Mouse (Mus musculus) frontal cortex, adult (tissue): ENCODE data around the gene Mbd3.

Source experiments
- ATAC-seq: cut with Nextera tagmentation; 2 replicates; pipeline ENCODE4 v1.9.2; 2017; ENCODE audit warnings: mild to moderate bottlenecking, moderate library complexity, mixed read lengths; ENCODE audit not compliant: low TSS enrichment

The Mbd3 gene

DNA sequence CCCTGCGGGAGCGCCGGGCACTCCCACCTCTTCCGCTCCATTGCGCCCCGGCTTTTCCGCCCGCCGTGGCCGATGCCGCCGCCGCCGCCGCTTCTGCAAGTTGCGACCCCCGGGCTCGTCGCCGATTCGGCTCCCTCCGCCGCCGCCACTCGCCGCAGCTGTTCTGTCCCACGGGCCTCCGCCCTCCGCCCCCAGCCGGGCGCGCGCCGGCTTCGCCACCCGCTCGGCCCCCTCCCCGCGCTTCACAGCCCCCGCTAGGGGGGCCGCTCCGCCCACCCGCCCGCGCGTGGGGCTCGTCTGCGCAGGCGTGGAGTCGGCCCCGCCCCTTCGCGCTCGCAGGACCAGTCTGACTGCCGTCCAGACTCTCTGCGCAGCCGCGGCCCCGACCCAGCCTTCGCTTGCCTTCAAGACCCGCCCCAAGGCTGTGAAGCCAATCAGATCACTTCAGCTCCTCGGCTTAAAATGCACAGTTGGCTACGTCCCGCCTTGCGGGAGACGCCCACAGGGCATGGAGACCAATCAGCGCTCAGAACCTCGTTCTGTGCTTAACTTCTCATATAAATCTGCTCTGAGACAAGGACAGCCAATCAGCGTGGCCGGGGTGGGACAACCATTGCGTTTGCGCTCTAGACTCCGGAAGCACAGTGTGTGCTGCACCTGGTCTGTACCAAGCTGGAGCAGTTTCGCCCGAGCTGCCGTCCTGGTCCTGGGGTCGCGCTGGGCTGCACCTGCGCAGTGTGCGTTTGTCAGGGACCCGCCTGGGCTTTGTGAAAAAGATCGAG is at the start of gene Mbd3:
TSS of gene Mbd3 (minus strand) at position 360 of the 782 bp plus-strand sequence.
- peak; percentile 85 for ATAC-seq

DNA sequence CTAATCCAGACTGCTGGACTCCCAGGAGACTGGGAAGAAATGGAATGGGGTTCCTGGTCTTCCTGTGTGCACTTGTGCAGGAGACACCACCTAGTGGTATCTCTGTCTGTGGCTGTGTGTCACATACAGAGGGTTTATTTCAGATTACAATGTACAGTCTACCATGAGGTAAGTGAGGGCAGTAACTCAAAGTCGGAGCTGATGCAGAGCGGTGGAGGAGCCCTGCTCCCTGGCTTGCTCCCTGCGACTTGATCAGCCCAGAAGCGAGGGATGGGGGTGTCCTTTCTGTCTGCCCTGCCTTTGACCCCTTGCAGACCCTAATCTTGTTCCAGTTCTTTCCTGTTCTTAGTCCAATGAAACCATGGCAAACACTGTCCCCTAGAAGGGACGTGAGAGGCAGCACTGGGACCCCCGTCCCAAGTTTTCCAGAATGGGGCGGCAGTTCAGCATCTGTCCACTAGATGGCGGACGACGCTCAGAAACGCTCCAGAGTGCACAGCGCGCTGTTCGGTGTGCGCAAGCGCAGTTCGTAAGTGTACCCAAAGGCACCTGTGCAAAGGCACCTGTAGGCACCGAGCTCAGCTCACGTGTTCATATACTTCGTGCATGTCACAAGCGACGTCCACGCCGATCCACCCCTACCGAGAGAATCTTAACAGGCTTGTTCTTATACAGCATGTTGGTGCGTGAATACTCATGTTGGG is 46.7 kb upstream of the Mbd3 start:
- ATAC-seq = peak; percentile 72

DNA sequence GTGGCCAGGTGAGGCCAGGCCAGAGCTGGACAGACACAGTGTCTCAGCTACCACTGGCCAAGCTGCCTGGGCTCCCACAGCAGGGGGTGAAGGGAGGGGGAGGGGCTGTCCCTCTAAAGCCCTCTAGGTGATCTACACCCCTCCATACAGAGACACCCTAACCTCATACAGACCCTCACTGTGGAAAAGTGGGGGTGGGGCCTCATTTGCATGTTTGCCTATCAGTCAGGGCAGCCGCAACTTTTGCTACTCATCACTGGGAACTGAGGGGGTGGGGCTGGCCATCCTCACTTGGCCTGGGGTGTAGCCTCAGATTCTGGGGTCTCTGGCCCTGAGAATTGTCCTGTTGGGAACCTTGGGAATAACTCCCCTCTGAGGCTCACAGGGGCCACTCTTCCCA is 45.7 kb upstream of the Mbd3 start:
- no peak for ATAC-seq

DNA sequence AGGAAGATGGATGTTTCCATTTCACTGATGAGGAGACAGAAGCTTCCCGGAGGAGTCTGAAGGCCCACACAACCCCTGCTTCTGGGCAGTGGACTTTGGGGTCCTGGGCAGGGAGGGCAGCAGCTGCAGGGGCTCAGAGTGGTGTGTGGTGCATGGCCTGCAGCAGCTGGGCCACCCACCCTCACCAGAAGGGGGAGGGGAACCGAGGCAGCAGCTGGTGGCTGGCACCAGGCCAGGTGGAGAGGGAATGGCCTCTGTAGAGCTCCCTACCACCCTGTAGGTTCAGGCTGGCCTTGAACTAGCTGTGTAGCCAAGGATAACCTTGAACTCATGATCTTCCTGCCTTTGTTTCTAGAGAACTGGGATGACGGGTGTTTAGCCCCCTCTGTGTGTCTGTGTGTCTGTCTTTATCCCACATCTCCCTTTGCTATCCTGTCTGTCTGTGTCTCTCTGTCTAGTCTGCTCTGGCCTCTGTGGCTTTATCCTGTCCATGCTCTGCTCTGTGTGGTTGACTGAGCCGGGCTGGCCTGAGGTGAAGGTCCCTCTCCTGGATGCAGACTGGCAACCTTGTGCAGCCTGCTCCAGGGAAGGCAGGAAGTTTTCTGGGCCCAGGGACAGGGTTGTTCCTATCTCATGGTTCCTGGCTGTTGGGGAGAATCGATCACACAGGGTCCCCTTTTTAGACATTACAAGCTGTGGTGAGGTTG is 45.1 kb upstream of the Mbd3 start:
- no peak for ATAC-seq

DNA sequence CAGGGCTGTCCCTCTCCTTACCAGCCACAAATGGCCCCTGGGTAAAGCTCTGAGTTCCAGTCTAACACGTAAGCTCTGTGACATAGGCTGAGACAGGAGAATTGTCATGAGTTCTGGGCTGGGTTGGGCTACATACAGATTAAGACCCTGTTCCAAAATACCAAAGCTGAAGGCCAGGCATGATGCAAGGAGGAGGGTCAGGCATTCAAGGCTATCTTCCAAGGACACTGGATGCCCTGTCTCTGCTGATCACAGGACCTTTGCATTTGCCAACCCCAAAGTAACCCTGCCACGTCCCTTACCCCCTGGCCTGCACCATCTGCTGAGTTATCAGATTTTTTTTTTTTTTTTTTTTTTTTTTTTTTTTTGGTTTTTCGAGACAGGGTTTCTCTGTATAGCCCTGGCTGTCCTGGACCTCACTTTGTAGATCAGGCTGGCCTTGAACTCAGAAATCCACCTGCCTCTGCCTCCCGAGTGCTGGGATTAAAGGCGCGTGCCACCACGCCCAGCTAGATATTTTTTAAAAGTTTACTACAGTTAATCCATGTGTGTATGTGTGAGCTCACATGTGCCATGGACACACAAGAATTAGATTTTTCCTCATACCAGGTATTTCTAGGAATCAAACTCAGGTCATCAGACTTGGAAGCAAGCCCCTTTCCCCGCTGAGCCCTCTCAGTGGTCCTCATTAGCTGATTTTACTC is 44.4 kb upstream of the Mbd3 start:
- no peak for ATAC-seq

DNA sequence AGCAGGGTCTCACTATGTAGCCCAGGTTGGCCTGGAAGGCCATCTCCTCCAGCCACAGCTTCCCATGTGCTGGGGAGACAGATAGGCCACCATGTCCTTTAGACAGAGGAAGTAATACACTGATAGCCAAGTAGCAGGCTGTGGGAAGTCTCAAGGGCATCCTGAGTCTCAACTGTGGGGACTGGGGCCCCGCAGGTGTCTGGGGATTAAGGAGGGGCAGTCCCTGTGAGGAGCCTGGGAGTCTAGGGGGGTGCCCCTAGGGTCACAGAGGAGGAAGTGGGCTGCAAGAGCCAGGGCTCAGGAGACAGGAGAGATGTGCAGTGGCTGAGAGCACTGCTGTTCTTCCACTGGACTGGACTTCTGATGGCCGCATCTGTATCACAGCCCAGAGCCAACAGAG is 43.6 kb upstream of the Mbd3 start:
- ATAC-seq = no peak

DNA sequence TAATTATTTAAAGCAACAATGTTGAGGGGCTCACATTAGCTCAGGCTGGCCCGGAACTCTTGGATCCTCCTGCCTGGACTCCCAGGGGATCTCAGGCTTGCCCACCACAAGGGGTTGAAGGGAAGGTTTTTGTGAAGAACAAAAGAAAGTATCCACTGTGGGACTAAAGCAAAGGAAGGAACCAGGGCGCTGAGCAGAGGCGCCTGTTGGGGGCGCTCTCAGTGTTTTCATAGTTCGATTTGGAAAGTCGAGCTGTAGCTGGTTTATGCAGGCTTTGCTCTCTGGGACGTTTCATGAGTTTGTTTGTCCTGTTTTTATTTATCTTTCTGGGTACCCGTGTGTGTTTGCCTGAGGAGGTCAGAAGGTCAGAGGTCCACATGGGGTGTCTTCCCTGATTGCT is 42.2 kb upstream of the Mbd3 start:
- ATAC-seq = no peak

DNA sequence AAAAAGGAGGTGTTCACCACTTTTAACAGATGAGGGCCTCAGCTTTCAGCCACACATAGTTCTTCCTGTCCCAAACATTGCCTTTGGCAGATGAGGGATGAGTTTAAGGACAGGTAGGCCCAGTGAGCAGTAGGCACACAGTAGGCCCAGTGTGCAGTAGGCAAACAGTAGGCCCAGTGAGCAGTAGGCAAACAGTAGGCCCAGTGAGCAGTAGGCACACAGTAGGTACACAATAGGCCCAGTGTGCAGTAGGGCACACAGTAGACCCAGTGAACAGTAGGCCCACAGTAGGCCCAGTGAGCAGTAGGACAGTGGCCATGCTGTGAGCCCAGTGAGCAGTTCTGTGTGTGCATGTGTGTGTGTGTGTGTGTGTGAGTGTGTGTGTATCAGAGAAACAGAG is 40.7 kb upstream of the Mbd3 start:
- no peak for ATAC-seq

DNA sequence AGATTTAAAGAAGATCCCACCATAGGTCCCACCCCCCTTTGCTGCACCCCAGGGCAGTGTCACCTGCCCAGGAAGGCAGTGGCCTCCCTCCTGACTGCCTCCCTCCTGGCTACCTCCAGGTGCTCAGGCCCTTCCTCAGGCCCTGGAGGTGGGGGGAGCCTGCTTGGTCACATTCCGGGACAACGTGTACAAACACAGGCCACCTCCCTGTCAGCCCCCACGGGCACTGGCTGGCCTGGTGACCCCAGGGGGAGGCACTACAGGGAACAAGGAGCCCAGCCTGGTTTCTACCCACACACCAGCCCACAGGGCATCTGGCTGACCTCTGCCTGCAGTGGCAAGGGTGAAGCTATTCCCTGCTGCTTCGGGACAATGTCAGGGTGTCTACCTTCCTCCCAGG is 38.6 kb upstream of the Mbd3 start:
- no peak for ATAC-seq

DNA sequence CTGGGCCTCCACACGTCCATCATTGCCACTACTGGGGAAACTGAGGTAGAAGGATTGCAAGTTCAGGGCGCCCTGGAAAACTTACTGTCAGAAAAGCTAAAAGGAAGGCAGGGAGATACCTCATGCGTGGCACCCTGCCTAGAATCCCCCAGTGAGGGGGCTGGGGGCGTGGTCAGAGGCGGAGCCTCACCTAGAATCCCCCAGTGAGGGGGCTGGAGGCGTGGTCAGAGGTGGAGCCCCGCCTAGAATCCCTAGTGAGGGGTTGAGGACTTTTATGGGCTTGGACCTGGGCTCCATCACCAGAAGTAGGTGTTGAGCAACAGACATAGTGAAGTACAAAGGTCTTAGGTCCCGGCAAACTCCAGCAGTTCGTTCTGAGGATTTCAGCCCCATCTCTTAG is 36.9 kb upstream of the Mbd3 start:
- no peak for ATAC-seq

DNA sequence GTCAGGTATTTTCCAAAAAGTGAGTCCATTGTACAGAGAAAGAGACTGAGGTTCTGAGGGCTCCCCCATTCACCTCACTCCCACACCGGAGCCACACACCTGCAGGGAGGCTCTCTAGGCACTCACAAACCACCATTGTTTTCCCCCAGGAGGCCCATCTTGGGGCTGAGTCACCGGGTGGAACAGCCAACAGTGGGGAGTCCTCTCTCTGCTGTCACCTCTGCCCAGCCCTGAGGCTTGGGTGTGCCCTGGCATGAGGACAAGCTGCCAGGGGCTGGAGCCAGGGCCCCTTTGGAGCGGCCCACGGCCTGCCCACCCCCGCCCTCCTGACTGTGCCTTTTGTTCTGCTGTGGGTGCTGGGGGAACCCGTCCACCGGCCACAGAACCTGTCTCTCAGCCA is 36.4 kb upstream of the Mbd3 start:
- ATAC-seq = no peak

DNA sequence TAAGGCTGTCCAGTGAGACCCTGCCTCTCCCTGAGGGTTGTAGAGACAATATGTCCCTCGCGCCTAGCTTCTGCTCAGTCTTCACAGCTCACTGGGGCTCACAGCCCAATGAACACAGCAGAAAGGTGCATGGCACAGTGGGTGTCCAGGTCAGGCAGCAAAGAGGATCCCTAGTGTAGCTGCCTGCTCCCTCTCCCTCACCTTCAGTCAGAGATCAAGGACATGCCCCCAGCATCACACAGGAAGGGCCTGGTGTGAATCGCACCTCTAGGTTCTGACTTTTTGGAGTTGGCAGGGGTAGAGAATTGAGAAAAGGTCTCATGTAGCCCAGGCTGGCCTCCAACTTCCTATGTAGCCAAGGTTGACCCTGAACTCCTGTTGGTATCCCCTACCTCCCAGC is 35.5 kb upstream of the Mbd3 start:
- no peak for ATAC-seq

DNA sequence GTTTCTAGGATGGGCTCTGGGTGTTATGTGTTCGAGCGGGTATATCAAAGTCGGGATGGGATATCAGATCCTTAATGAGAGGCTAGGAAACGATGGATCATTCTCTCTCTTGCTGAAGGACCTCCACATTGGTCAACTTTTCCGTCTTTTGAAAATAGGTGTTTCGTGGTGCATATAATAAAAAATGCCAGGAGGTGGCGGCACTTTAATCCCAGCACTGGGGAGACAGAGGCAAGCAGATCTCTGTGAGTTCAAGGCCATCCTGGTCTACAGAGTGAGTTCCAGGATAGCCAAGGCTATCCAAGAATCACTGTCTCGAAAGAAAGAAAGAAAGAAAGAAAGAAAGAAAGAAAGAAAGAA is 34.9 kb upstream of the Mbd3 start:
- no peak for ATAC-seq

DNA sequence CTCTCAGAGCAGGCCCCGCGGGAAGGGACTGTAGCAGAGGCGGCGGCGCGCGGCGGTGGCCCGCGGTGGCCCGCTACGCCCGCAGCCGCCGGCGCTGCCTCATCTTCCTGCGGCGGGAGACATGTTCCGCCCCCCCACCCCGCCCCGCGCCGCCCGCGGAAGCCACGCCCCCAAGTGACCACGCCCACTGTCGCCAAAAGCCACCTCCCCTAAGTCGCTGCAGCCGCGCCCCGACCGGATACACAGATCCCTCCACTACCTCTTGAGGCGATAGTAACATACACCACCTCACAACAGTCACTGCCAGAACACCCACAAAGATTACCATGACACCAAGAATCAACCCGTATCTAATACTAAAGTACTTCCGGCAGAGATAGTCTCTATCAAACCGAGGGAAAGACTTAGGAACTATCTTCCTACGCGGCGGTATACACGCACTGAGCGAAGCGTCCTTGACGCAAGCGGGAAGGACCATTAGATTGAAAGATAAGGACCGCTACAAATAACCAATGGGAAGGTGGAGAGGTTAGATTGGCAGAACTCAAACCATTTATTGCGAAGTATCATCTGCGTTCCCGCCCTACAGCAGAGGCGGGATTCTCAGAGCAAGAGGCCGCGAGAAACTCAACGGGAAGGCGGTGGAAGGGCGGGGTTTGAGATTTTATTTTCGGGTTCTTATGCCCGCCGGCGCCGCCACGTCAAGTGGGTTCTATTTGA is 34.3 kb upstream of the Mbd3 start, which contains the start of gene Tcf3:
TSS of gene Tcf3 (minus strand) at position 135 of the 720 bp plus-strand sequence.
- peak; percentile 96 for ATAC-seq

DNA sequence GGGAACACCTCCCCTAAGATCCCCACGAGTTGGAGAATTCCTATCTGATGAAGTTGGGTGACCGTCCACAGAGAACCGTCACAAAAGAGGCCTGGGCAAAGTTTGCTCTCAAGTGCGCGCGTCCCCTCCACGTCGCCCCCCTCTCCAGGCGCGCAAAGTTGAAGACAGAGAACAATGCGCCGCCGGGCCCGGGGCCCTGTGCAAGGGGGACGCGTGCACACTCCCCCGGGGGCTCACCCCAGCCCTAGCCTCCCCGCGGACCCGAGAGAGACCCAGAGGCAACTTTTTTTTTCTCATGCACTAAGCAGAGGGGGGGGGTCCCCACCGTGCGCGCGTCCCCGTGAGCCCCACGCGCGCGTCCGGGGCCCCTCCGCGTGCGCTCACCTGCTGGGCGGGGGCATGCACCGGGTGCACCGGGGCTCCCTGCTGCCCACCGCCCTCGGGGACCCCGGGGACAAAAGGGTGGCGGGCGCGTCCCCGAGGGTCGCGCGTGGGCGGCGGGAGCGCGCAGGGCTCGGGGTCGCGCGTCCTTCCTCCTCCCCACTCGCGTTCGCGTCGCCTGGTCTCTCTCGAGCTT is 33.7 kb upstream of the Mbd3 start:
- no peak for ATAC-seq

DNA sequence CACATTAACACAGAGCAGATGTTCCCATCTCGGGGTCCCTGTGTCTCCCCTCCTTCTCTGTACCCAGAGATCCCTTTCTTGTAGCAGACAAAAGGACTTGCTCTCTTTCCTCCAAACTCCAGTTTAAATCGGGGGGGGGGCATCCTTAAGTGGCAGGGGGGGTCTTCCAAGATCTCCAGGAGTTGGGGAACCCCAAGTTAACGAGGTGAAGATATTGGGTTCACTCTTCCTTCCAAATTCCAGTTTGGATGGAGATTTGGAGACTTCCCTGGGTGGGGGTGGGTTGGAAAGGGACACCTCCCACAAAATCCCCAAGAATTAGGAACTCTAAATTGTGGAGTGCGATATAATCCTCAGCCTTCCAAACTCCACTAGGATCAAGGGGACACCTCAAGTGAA is 33.0 kb upstream of the Mbd3 start:
- no peak for ATAC-seq

DNA sequence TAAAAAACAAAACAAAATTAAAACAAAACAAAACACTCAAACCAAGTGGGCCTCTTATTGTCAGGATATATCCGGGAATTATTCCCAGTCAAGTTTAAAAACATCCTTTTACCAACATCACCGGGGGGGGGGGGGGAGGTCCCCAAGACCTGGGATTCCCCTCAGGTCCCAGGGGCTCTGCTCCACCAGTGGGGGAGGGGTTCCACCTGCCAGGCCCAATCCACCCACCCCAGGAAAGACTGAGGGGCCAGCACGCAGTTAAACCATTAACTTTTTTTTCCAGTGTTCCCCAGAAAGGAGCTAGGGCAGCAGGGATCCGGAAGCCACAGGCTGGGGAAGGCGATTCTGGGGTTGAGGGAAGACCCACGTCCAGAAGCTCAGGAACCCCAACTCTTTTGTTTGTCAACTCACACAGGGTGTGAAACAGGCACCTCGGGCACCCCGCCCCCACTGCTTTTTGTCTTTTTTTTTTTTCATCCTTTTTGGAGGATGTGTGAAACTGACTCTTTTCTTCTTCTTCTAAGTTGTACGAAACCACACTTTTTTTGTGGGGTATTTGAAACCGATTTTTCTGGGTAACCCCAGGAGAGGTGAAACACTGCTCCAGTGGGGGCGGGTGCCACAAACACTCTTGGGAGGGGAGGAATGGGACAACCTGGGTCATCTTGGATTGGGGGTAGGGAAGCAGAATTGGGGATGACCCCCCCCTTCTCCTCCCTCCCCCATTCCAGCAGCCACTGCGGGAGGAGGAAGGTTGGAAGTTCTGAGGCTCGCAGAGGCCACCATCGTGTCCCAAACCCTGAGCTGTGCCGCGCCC is 32.4 kb upstream of the Mbd3 start:
- ATAC-seq = no peak

DNA sequence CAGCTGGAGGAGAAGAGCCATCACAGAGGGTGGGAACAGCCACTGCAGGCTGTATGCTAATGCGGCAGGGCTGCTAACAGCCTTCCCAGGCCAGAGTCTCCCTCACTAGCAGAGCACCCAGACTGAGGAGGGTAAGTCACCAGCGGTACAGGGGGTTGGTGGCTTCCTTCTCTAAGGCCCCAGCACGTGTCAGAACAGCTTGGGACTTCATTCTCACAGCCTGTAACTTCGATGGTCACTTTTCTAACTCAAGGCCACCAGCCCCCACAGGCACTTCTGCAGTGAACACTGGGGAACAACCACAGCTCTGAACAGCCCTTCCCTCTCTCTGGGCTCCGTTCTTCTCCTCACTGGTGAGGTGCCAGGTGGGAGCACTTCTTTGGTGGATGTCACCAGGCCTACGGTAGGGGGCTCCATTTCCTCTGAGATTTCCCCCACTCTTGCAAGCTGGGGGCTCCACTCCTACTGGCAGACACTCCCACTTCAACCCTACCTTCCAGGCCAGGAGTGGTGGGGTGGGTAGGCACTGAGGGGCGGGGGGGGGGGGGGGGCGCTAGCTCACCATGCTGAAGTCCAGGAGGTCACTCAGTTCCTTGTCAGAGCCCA is 31.1 kb upstream of the Mbd3 start:
- no peak for ATAC-seq

DNA sequence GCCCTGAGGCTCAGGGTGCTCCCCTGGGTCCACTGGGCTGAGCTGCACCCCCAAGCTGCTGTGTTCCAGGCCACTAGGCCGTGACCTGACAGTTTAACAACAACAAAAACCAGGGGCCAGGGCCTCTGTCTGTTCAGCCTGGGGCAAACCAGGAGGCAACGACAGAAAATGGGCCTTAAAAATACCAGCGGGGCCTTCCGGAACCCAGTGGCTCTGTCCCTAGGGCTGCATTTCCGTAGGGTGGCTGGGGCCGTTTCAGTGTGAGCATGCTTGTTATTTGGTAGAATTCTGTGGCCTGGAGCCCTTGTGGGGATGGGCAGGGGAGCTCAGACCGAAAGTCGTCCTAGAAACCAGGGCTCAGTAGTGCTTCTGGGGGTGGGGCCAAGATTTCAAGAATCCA is 30.4 kb upstream of the Mbd3 start:
- no peak for ATAC-seq

DNA sequence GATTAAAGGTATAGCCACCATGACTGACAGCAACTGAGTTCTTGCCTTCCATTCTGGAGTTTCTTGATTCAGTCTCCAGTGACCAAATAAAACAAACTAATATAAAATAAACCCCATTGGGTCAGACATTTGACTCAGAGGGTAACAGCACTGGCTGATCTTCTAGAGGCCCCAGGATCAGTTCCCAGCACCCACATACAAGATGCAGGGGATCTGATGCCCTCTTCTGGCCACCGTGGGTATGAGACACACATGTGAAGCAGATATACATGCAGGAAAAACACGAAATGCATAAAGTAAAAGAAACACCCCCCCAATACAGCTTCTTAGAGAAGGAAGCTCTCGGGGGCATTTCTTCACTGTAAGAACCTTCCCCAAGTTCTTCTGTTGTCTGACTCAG is 25.7 kb upstream of the Mbd3 start:
- ATAC-seq = no peak
